In genomic region chr17:71682379-71682778, GRCm38 (mm10) we compare ENCODE assay signal across 28 mouse cellular contexts. TPM values are rescaled to one million over a fixed set of nuclear protein-coding genes. Genes with fewer than 3 reads are reported as not detected.
"Had no signal": no experiment of that assay in that cellular context is flagged by ENCODE, and none has a peak within 500 bp of the region (broad histone marks: within the 10 kb centered on the region; RNA-seq: fewer than 3 reads in every experiment).

No protein-coding gene starts in this region.

- H3K4me1 ChIP-seq: hindbrain, embryonic 15.5 days had no signal

- H3K36me3 ChIP-seq: heart, embryonic 13.5 days; heart, embryonic 15.5 days; hindbrain, embryonic 13.5 days; hindbrain, embryonic 15.5 days; kidney, embryonic 15.5 days; limb, embryonic 13.5 days; limb, embryonic 15.5 days had no signal

- H3K27ac ChIP-seq: heart, adult 2 months; heart, embryonic 13.5 days; heart, embryonic 15.5 days; hindbrain, embryonic 13.5 days; hindbrain, embryonic 15.5 days; hindbrain, postnatal 0 days; kidney, embryonic 15.5 days; kidney, postnatal 0 days; limb, embryonic 13.5 days; limb, embryonic 15.5 days had no signal

- H3K27me3 ChIP-seq: heart, embryonic 13.5 days; heart, embryonic 15.5 days; hindbrain, embryonic 13.5 days; hindbrain, embryonic 15.5 days; kidney, embryonic 15.5 days; limb, embryonic 13.5 days; limb, embryonic 15.5 days had no signal

- ATAC-seq: hindbrain, postnatal 0 days; intestine, embryonic 16.5 days had no signal

- H3K4me2 ChIP-seq: heart, embryonic 11.5 days; heart, embryonic 13.5 days; heart, embryonic 15.5 days; hindbrain, embryonic 13.5 days; hindbrain, embryonic 15.5 days; kidney, embryonic 15.5 days; limb, embryonic 13.5 days; limb, embryonic 15.5 days had no signal

- H3K9ac ChIP-seq: heart, embryonic 13.5 days; heart, embryonic 15.5 days; hindbrain, embryonic 13.5 days; hindbrain, embryonic 15.5 days; kidney, embryonic 15.5 days; limb, embryonic 13.5 days; limb, embryonic 15.5 days had no signal

- DNase-seq: gastrocnemius, postnatal 14 days; gastrocnemius, postnatal 36 days; heart, adult 11 months; heart, adult 2 months; heart, postnatal 14 days; heart, postnatal 36 days; kidney, adult 11 months; kidney, adult 2 months; kidney, adult 9 months; kidney, postnatal 14 days; kidney, postnatal 36 days; layer of hippocampus, adult 9-11 months; layer of hippocampus, postnatal 36 days; left cerebral cortex, postnatal 4 days had no signal

- H3K9me3 ChIP-seq: heart, embryonic 13.5 days; heart, embryonic 15.5 days; hindbrain, embryonic 13.5 days; hindbrain, embryonic 15.5 days; kidney, embryonic 15.5 days; limb, embryonic 13.5 days; limb, embryonic 15.5 days had no signal

- H3K4me3 ChIP-seq: heart, adult 2 months; heart, embryonic 13.5 days; heart, embryonic 15.5 days; hindbrain, embryonic 13.5 days; hindbrain, embryonic 15.5 days; kidney, embryonic 15.5 days; limb, embryonic 13.5 days; limb, embryonic 15.5 days had no signal

RNA-seq across cellular contexts. Expression of gene Togaram2, which starts 9.3 kb away (rescaled TPM):
- total RNA-seq: hematopoietic stem cell, adult 5-6 weeks had no signal
- polyA plus RNA-seq: hindbrain, embryonic 11.5 days; limb, embryonic 11.5 days had no signal
